Mouse (Mus musculus) urinary bladder, postnatal 10 days (tissue): ENCODE results near the gene Ube2h.

Experiments
- DNase-seq: peaks from one replicate; pipeline ENCODE4 v3.0.0; 2022; ENCODE audit warnings: low spot score

Gene Ube2h

GRCm38 (mm10) chr6:30161618-30162017 lies 142.7 kb downstream of the Ube2h start:
- no peak for DNase-seq
